Mouse (Mus musculus): ENCODE data around the gene Rps6kb2. TPM values are rescaled to one million over a fixed set of nuclear protein-coding genes. Genes with fewer than 3 reads are reported as not detected.

Rps6kb2 gene
- polyA plus RNA-seq (2015; fragmentation: Nextera tagmentation; extraction: Ambion mirVana): 29.4 and 31.9 TPM in 2 replicates

DNA sequence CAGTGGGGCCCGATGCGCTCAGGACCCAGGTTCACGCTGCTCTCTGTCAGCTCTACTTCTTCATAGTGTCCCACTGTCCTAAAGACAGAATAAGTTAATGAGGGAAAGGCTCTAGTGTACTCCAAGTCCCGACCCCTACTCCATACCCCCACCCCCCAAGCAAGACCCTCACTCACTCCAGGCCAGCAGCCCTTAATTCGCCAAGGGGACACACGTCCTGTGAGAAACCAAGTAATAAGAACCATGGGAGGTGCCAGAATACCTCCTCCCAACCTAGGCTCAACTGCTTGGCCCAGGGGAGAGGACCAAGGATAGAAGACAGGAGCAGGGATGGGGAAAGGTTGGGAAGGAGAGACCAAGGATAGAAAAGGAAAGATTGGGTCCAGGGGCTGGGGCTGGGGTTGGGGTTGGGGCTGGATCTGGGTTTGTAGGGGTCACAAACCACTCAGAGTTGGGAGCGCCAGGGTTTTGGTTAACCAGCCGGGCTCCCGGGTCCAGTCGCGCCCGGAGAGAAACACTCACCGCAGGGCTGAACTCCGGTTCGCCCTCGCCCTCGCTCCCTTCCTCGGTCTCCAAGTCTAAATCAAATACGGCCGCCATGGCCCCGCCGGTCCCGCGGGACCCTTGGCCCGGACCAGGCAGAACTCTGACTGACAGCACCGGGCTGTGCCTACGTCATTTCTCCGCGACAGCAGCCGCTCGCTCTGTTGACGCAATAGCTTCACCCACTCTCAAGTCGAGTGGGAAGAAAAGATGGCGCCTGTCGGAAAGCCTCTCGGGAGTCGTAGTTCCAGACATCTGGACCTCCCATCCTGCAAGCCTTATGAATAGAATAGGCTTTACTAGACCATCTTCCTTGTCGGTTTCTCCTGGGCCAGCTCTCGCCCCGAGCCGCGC is at the start of gene Rps6kb2:
TSS of gene Rps6kb2 (minus strand) at position 709 of the 897 bp plus-strand sequence.
- H3K27ac ChIP-seq (ENCODE audit: low read length): peak within 1 kb of the TSS; percentile 47
- no peaks in the 10 kb centered on the region for H3K27me3 ChIP-seq (ENCODE audit: control insufficient read depth, insufficient read depth, low read depth, low read length)
- ATAC-seq (ENCODE audit: low read depth): peak; percentile 84
- peak within 1 kb of the TSS; percentile 66 for H3K4me2 ChIP-seq (ENCODE audit: low read depth, low read length)
- peaks cover 9% of the 10 kb centered on the region for H3K36me3 ChIP-seq (ENCODE audit: control insufficient read depth, insufficient read depth)
- H3K9ac ChIP-seq (ENCODE audit: low read depth, low read length): peak within 1 kb of the TSS; percentile 79
- H3K4me1 ChIP-seq (ENCODE audit: control insufficient read depth, low read depth, low read length): peaks cover 32% of the 10 kb centered on the region
- 7% methylated on average over 42 of the region's 42 CpGs for WGBS (ENCODE audit: insufficient replicate concordance)
- H3K4me3 ChIP-seq (ENCODE audit: low read depth, low read length): peak within 1 kb of the TSS; percentile 77
- H3K9me3 ChIP-seq (replicated peaks; ENCODE audit: control insufficient read depth, low read length): no peaks in the 10 kb centered on the region

DNA sequence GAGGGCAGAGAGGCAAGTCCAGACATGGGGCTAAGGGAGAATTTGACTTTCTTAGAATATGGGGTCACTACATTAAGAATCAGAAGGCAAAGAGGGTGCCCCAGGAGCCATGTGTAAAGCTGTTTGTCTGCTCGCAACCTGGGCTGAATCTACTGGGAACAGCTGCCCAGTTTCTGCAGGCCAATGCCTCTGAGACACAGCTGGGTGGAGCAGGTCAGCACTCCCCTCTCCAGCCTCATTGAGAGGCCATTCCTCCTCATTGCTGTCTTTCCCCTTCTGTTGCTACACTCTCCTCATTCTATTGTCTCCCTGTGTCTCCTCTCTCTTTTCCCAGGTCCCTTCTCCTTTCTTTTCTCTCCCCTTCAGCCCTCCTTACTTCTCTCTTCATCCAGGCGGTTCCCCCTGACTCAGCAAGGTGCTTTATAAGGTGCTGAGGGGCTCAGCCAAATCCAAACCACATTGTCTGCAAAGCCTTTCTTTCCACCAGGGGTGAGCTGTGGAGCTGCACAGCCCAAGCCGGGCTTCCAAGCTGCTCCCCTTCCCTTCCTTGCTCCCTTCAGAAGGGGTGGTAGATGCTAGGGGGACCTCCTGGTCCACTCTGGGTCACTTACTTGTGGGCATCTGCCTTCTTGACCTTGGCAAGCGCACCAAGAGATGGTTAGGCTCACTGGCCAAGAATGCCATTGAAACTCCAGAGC is 48.9 kb upstream of the Rps6kb2 start:
- no peak for ATAC-seq (ENCODE audit: low read depth)
- Histone ChIP-seq H3K4me1 (ENCODE audit: control insufficient read depth, low read depth, low read length) (peaks cover 16% of the 10 kb centered on the region), H3K27me3 (ENCODE audit: control insufficient read depth, insufficient read depth, low read depth, low read length) (peaks cover 64% of the 10 kb centered on the region), H3K36me3 (ENCODE audit: control insufficient read depth, insufficient read depth) (no peaks in the 10 kb centered on the region), H3K4me3 (ENCODE audit: low read depth, low read length) (no peak overlapping the region), H3K9me3 (replicated peaks; ENCODE audit: control insufficient read depth, low read length) (no peaks in the 10 kb centered on the region), H3K27ac (ENCODE audit: low read length) (no peak overlapping the region), H3K4me2 (ENCODE audit: low read depth, low read length) (no peak overlapping the region), H3K9ac (ENCODE audit: low read depth, low read length) (no peak overlapping the region)
- 37% methylated on average over 4 of the region's 4 CpGs for WGBS (ENCODE audit: insufficient replicate concordance)

DNA sequence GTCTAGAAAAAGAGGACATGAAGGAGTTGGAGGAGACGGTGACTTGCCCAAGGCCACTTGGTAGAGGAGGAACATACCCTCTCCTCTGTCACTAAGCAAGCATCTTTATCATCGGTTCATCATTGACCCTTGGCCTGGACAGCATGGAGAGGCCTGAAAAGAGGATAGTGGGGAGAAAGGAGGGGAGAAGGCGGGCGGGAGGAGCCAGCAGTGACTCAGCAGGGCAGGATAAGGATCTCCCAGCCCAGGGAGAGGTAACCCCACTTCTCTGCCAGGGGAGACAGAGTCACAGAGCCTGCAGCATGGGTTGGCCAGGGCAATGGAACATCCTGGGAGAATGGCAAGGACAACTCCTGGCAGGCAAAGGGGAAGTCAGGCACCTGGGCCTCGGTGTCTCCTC is 45.4 kb upstream of the Rps6kb2 start:
- Histone ChIP-seq H3K9me3 (replicated peaks; ENCODE audit: control insufficient read depth, low read length) (no peaks in the 10 kb centered on the region), H3K4me1 (ENCODE audit: control insufficient read depth, low read depth, low read length) (peaks cover 6% of the 10 kb centered on the region), H3K36me3 (ENCODE audit: control insufficient read depth, insufficient read depth) (no peaks in the 10 kb centered on the region), H3K27ac (ENCODE audit: low read length) (no peak overlapping the region), H3K9ac (ENCODE audit: low read depth, low read length) (no peak overlapping the region), H3K4me2 (ENCODE audit: low read depth, low read length) (no peak overlapping the region), H3K27me3 (ENCODE audit: control insufficient read depth, insufficient read depth, low read depth, low read length) (peaks cover 37% of the 10 kb centered on the region), H3K4me3 (ENCODE audit: low read depth, low read length) (no peak overlapping the region)
- ATAC-seq (ENCODE audit: low read depth): no peak
- WGBS (ENCODE audit: insufficient replicate concordance): 50% methylated on average over 5 of the region's 5 CpGs

DNA sequence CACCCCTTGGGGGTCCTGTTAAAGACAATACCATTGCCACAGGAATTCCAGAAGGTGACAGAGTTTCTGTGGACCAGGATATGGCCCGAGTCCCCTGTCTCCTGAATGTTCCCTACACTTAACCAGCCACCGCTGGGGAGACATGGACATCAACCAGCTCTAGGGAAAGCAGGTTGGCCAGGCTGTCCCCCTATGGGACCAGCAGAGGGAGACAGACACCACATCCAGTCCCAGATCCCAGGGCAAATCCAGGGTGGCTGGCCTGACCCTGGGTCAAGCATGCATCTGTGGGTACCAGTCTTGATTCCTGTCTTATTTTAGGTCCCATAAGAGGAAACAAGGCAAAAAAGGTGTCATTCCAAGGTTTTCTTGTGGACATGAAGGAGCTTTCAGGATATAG is 43.8 kb upstream of the Rps6kb2 start:
- Histone ChIP-seq H3K4me1 (ENCODE audit: control insufficient read depth, low read depth, low read length) (peaks cover 7% of the 10 kb centered on the region), H3K9me3 (replicated peaks; ENCODE audit: control insufficient read depth, low read length) (no peaks in the 10 kb centered on the region), H3K4me2 (ENCODE audit: low read depth, low read length) (no peak overlapping the region), H3K4me3 (ENCODE audit: low read depth, low read length) (no peak overlapping the region), H3K36me3 (ENCODE audit: control insufficient read depth, insufficient read depth) (no peaks in the 10 kb centered on the region), H3K9ac (ENCODE audit: low read depth, low read length) (no peak overlapping the region), H3K27ac (ENCODE audit: low read length) (no peak overlapping the region), H3K27me3 (ENCODE audit: control insufficient read depth, insufficient read depth, low read depth, low read length) (peaks cover 21% of the 10 kb centered on the region)
- peak; percentile 59; the same call in 1 of the 2 replicates for ATAC-seq (ENCODE audit: low read depth)
- 2% methylated on average over 2 of the region's 2 CpGs for WGBS (ENCODE audit: insufficient replicate concordance)

DNA sequence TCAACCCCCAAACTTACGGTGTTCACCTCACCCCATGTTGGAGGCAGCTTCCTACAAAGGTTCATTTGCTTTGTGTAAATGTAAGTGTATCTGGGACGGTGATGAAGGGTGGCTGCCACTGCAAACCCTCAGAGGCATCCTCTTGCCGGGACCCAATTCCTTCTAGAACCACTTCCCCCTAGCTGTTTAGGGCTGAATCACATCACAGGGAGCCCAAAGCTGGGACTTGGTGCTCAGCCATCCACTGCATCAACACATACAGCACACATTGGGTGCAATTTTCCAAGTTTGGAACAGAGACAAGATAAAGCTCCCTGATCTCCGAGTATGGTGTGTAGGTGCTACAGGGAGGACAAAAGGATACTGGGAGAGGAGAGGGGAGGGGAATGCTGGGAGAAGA is 41.7 kb upstream of the Rps6kb2 start:
- no peak for ATAC-seq (ENCODE audit: low read depth)
- 61% methylated on average over 4 of the region's 4 CpGs for WGBS (ENCODE audit: insufficient replicate concordance)
- H3K4me3 ChIP-seq (ENCODE audit: low read depth, low read length): no peak overlapping the region
- H3K27ac ChIP-seq (ENCODE audit: low read length): no peak overlapping the region
- no peak overlapping the region for H3K4me2 ChIP-seq (ENCODE audit: low read depth, low read length)
- no peaks in the 10 kb centered on the region for H3K36me3 ChIP-seq (ENCODE audit: control insufficient read depth, insufficient read depth)
- H3K9me3 ChIP-seq (replicated peaks; ENCODE audit: control insufficient read depth, low read length): no peaks in the 10 kb centered on the region
- H3K27me3 ChIP-seq (ENCODE audit: control insufficient read depth, insufficient read depth, low read depth, low read length): peaks cover 8% of the 10 kb centered on the region
- no peak overlapping the region for H3K9ac ChIP-seq (ENCODE audit: low read depth, low read length)
- H3K4me1 ChIP-seq (ENCODE audit: control insufficient read depth, low read depth, low read length): peaks cover 19% of the 10 kb centered on the region

DNA sequence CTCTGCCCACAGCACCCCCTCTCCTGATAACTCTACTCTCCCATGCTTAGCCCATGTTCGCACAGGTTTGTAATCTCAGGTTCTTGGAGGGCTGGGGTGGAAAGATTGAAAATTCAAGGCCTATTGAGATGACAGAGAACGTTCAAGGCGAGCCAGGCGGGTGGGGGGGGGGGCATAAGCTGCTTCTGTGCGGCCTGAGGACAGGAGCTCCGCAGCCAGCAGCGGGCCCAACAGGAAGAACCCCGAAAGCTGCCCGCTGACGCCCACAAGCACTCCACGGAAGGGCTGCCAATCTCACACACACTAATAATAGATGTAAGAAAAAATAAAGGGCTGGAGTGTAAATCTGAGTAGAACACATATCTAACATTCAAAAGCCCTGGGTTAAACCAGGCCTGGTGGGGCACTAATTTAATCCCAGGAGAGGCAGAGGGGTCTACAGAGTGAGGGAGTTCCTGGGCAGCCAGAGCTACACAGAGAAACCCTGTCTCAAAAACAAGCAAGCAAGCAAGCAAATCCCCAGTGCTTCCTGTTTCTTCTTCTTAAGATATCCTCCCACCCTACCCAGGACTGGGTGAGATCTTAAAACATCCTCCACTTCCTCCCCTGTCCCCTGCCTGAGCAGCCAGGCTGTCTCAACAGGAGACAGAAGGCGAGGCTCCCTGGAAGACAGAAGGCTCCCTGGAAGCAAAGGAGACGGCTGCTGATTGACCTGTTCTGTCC is 40.6 kb upstream of the Rps6kb2 start:
- ATAC-seq (ENCODE audit: low read depth): no peak
- 22% methylated on average over 13 of the region's 13 CpGs for whole genome bisulfite sequencing (ENCODE audit: insufficient replicate concordance)
- peaks cover 8% of the 10 kb centered on the region for H3K27me3 ChIP-seq (ENCODE audit: control insufficient read depth, insufficient read depth, low read depth, low read length)
- H3K4me3 ChIP-seq (ENCODE audit: low read depth, low read length): no peak overlapping the region
- H3K4me1 ChIP-seq (ENCODE audit: control insufficient read depth, low read depth, low read length): peaks cover 21% of the 10 kb centered on the region
- H3K4me2 ChIP-seq (ENCODE audit: low read depth, low read length): no peak overlapping the region
- no peaks in the 10 kb centered on the region for H3K9me3 ChIP-seq (replicated peaks; ENCODE audit: control insufficient read depth, low read length)
- H3K36me3 ChIP-seq (ENCODE audit: control insufficient read depth, insufficient read depth): 0 out of 2 replicates have a peak, but pooled peaks cover 2% of the 10 kb centered on the region
- H3K9ac ChIP-seq (ENCODE audit: low read depth, low read length): no peak overlapping the region
- peak overlapping the region; percentile 61 for H3K27ac ChIP-seq (ENCODE audit: low read length)

DNA sequence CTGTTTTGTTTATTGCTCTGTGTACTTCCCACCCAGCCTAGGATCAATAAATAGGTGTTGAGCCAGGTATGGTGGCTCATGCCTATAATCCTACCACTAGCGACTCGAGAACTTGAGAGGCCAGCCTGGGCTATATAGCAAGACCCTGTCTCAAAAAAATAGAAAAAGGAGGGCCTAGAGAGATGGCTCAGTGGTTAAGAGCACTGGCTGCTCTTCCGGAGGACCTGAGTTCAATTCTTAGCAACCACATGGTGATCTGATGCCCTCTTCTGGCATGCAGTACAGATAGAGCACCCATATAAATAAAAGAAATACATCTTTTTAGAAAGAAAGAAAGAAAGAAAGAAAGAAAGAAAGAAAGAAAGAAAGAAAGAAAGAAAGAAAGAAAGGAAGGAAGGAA is 40.0 kb upstream of the Rps6kb2 start:
- H3K4me3 ChIP-seq (ENCODE audit: low read depth, low read length): no peak overlapping the region
- H3K4me2 ChIP-seq (ENCODE audit: low read depth, low read length): no peak overlapping the region
- no peak for ATAC-seq (ENCODE audit: low read depth)
- 37% methylated on average over 3 of the region's 3 CpGs for WGBS (ENCODE audit: insufficient replicate concordance)
- H3K9ac ChIP-seq (ENCODE audit: low read depth, low read length): no peak overlapping the region
- no peak overlapping the region for H3K27ac ChIP-seq (ENCODE audit: low read length)
- H3K27me3 ChIP-seq (ENCODE audit: control insufficient read depth, insufficient read depth, low read depth, low read length): peaks cover 8% of the 10 kb centered on the region
- no peaks in the 10 kb centered on the region for H3K9me3 ChIP-seq (replicated peaks; ENCODE audit: control insufficient read depth, low read length)
- 0 out of 2 replicates have a peak, but pooled peaks cover 2% of the 10 kb centered on the region for H3K36me3 ChIP-seq (ENCODE audit: control insufficient read depth, insufficient read depth)
- peaks cover 21% of the 10 kb centered on the region for H3K4me1 ChIP-seq (ENCODE audit: control insufficient read depth, low read depth, low read length)

DNA sequence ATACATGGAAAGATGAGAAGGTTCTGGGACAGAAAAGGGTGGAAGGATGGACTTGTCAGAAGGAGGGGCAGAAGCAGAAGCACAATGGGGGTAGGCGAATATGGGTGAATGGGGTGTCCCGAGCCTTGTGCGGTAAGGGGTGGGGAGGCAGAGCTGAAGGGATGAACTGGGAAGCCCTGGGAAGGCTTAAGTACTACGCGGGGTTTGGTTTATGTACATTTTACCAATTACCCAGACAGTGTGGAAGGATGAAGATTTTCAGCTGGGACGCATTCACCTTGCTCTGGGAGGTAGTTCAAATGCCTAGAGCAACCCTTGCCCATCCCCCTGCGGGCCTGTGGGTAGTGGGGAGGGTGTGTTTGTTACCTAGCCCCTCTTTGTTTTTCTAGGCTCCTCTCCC is 39.0 kb upstream of the Rps6kb2 start:
- H3K36me3 ChIP-seq (ENCODE audit: control insufficient read depth, insufficient read depth): 0 out of 2 replicates have a peak, but pooled peaks cover 4% of the 10 kb centered on the region
- WGBS (ENCODE audit: insufficient replicate concordance): 41% methylated on average over 7 of the region's 7 CpGs
- H3K4me2 ChIP-seq (ENCODE audit: low read depth, low read length): peak overlapping the region; percentile 99
- ATAC-seq (ENCODE audit: low read depth): no peak
- peaks cover 24% of the 10 kb centered on the region for H3K4me1 ChIP-seq (ENCODE audit: control insufficient read depth, low read depth, low read length)
- no peaks in the 10 kb centered on the region for H3K9me3 ChIP-seq (replicated peaks; ENCODE audit: control insufficient read depth, low read length)
- peak overlapping the region; percentile 74; the same call in 1 of the 2 replicates for H3K27ac ChIP-seq (ENCODE audit: low read length)
- peak overlapping the region; percentile 75 for H3K4me3 ChIP-seq (ENCODE audit: low read depth, low read length)
- peak overlapping the region; percentile 76; the same call in 1 of the 2 replicates for H3K9ac ChIP-seq (ENCODE audit: low read depth, low read length)
- peaks cover 8% of the 10 kb centered on the region for H3K27me3 ChIP-seq (ENCODE audit: control insufficient read depth, insufficient read depth, low read depth, low read length)
